Mouse (Mus musculus) limb, embryonic 14.5 days (tissue): ENCODE measurements around the gene 1110032F04Rik. TPM values are rescaled to one million over a fixed set of nuclear protein-coding genes. Genes with fewer than 3 reads are reported as not detected.
"Not testable (repeated sequence)": the region's sequence is repeated elsewhere in the genome, so short reads cannot be mapped to it uniquely, and the experiment has no call there.

ENCODE experiments used
- ATAC-seq: fragments of 200-750 bp; cut with Nextera tagmentation; 2 replicates; pipeline ENCODE4 v1.8.0; 2017; ENCODE audit warnings: low read depth, moderate number of reproducible peaks, moderate TSS enrichment; ENCODE audit not compliant: low FRiP score
- DNase-seq: peaks from one replicate; pipeline ENCODE4 v3.0.0-alpha.2; 2015; ENCODE audit warnings: low spot score
- H3K27ac ChIP-seq: fragments of 300-500 bp; sonication (generic); replicated peaks from 2 replicates; pipeline ENCODE4 v1.5.1; 2014; ENCODE audit warnings: low read depth, mild to moderate bottlenecking, low read length, moderate library complexity, mixed read lengths
- H3K27me3 ChIP-seq: fragments of 300-500 bp; sonication (generic); 2 replicates; pipeline ENCODE4 v1.6.1; 2014; ENCODE audit warnings: low read length, mixed read lengths; ENCODE audit not compliant: control insufficient read depth, insufficient read depth
- H3K36me3 ChIP-seq: fragments of 300-500 bp; sonication (generic); 2 replicates; pipeline ENCODE4 v1.6.1; 2014; ENCODE audit warnings: mild to moderate bottlenecking, low read length, moderate library complexity, mixed read lengths; ENCODE audit not compliant: control insufficient read depth, insufficient read depth
- H3K4me1 ChIP-seq: fragments of 300-500 bp; sonication (generic); 2 replicates; pipeline ENCODE4 v1.6.1; 2014; ENCODE audit warnings: antibody characterized with exemption, low read length, mixed read lengths; ENCODE audit not compliant: control insufficient read depth, insufficient read depth
- H3K4me2 ChIP-seq: fragments of 300-500 bp; sonication (generic); replicated peaks from 2 replicates; pipeline ENCODE4 v1.6.1; 2014; ENCODE audit warnings: low read depth, mild to moderate bottlenecking, low read length, moderate library complexity; ENCODE audit not compliant: severe bottlenecking
- H3K4me3 ChIP-seq: fragments of 300-500 bp; sonication (generic); replicated peaks from 2 replicates; pipeline ENCODE4 v1.5.1; 2014; ENCODE audit warnings: low read length
- H3K9ac ChIP-seq: fragments of 300-500 bp; sonication (generic); 2 replicates; pipeline ENCODE4 v1.6.1; 2014; ENCODE audit warnings: mild to moderate bottlenecking, low read depth, low read length, moderate library complexity; ENCODE audit not compliant: severe bottlenecking
- H3K9me3 ChIP-seq: fragments of 300-500 bp; sonication (generic); 2 replicates; pipeline ENCODE4 v1.6.1; 2016; ENCODE audit warnings: low read length; ENCODE audit not compliant: control insufficient read depth
- POLR2A ChIP-seq: fragments of 200-500 bp; IDR thresholded peaks from 2 replicates; pipeline ENCODE4 v1.8.0; 2012; ENCODE audit warnings: inconsistent platforms, mild to moderate bottlenecking, moderate library complexity, borderline replicate concordance; ENCODE audit not compliant: insufficient read depth, insufficient read length; ENCODE audit errors: extremely low read depth
- WGBS: fragments of 180-500 bp; shearing (Covaris S2); extraction: QIAGEN DNeasy Blood & Tissue Kit; methylation state at CpG from one replicate; pipeline ENCODE4 v1.1.7; 2014; 5-methylcytosine and 5-hydroxymethylcytosine counted together
- polyA plus RNA-seq, 2 experiments: library from polyadenylated mRNA; depleted of rRNA in 1 of 2; stranded (reverse) in 1 of 2; unstranded in 1 of 2; fragments of >200 nt; fragmentation: Nextera tagmentation in 1 of 2; extraction: Ambion mirVana in 1 of 2; gene quantifications; 2 replicates each; pipeline versions ENCODE4 v1.2.1 to v1.2.3; 2012 to 2014

Gene 1110032F04Rik
- polyA plus RNA-seq, 2 experiments = 1.1 to 1.2 TPM

- no peak for ATAC-seq
- no peak for DNase-seq
- no peak overlapping the region for H3K27ac ChIP-seq
- H3K4me3 ChIP-seq = no peak overlapping the region
- TF ChIP-seq POLR2A = no peak
- H3K36me3 ChIP-seq = no peaks in the 10 kb centered on the region
- H3K4me2 ChIP-seq = no peak overlapping the region
- H3K27me3 ChIP-seq = peaks cover 23% of the 10 kb centered on the region
- no peaks in the 10 kb centered on the region for H3K4me1 ChIP-seq
- H3K9me3 ChIP-seq = no peaks in the 10 kb centered on the region
- WGBS = 88% methylated on average over 2 of the region's 2 CpGs
- H3K9ac ChIP-seq = no peak overlapping the region
Measured at GRCm38 (mm10) chr3:68874079-68874478, 4.7 kb downstream of the 1110032F04Rik start.

- Histone ChIP-seq H3K4me3 (no peak overlapping the region), H3K36me3 (no peaks in the 10 kb centered on the region), H3K9ac (no peak overlapping the region), H3K27me3 (no peaks in the 10 kb centered on the region), H3K4me2 (no peak overlapping the region), H3K4me1 (no peaks in the 10 kb centered on the region), H3K9me3 (no peaks in the 10 kb centered on the region), H3K27ac (no peak overlapping the region)
- ATAC-seq (no peak), DNase-seq (no peak)
- 91% methylated on average over 5 of the region's 5 CpGs for WGBS
- no peak for TF ChIP-seq POLR2A
Measured at GRCm38 (mm10) chr3:68886845-68887244, 17.5 kb downstream of the 1110032F04Rik start.

DNA sequence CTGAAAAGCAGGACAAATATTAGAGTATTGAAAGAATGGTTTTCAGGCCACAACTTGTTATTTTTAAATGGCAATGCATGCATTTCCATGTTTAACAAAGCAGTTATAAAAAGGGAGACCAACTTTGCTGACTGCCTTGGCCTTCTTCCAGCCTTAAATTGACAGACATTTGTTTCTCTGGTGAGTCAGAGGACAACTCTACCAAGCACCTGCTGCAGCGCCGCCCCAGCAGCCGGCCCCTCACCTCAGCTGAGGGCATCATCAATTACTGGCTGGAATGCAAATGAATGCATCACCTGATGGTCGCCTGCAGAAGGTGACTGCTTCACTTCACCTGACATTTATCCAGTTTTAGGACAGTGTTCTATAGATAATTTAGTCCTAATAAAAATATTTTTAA lies 26.0 kb downstream of the 1110032F04Rik start:
- no peaks in the 10 kb centered on the region for H3K4me1 ChIP-seq
- H3K9ac ChIP-seq = no peak overlapping the region
- no peaks in the 10 kb centered on the region for H3K9me3 ChIP-seq
- ATAC-seq = no peak
- no peak overlapping the region for H3K27ac ChIP-seq
- no peak overlapping the region for H3K4me3 ChIP-seq
- 60% methylated on average over 4 of the region's 4 CpGs for WGBS
- DNase-seq = no peak
- H3K36me3 ChIP-seq = 0 out of 2 replicates have a peak, but pooled peaks cover 3% of the 10 kb centered on the region
- no peaks in the 10 kb centered on the region for H3K27me3 ChIP-seq
- no peak overlapping the region for H3K4me2 ChIP-seq
- no peak for TF ChIP-seq POLR2A

GRCm38 (mm10) chr3:68897154-68897553 lies 27.8 kb downstream of the 1110032F04Rik start:
- Histone ChIP-seq H3K4me1 (no peaks in the 10 kb centered on the region), H3K9ac (no peak overlapping the region), H3K27me3 (no peaks in the 10 kb centered on the region), H3K36me3 (0 out of 2 replicates have a peak, but pooled peaks cover 3% of the 10 kb centered on the region), H3K9me3 (no peaks in the 10 kb centered on the region), H3K27ac (no peak overlapping the region), H3K4me3 (no peak overlapping the region), H3K4me2 (no peak overlapping the region)
- no peak for TF ChIP-seq POLR2A
- ATAC-seq (no peak), DNase-seq (no peak)
- 90% methylated on average over 5 of the region's 5 CpGs for WGBS

GRCm38 (mm10) chr3:68902636-68903035 lies 33.2 kb downstream of the 1110032F04Rik start:
- not testable (repeated sequence) for ATAC-seq, H3K4me3 ChIP-seq, H3K36me3 ChIP-seq, H3K27ac ChIP-seq, H3K9ac ChIP-seq, DNase-seq, H3K4me2 ChIP-seq, H3K27me3 ChIP-seq, H3K4me1 ChIP-seq, H3K9me3 ChIP-seq
- 93% methylated on average over 20 of the region's 20 CpGs for WGBS
